Mouse (Mus musculus): ENCODE results near the gene Pgghg. TPM values are rescaled to one million over a fixed set of nuclear protein-coding genes. Genes with fewer than 3 reads are reported as not detected.

Gene Pgghg
- total and polyA plus RNA-seq, 3 experiments, result 3.1 to 3.3 (median 3.2) TPM

DNA sequence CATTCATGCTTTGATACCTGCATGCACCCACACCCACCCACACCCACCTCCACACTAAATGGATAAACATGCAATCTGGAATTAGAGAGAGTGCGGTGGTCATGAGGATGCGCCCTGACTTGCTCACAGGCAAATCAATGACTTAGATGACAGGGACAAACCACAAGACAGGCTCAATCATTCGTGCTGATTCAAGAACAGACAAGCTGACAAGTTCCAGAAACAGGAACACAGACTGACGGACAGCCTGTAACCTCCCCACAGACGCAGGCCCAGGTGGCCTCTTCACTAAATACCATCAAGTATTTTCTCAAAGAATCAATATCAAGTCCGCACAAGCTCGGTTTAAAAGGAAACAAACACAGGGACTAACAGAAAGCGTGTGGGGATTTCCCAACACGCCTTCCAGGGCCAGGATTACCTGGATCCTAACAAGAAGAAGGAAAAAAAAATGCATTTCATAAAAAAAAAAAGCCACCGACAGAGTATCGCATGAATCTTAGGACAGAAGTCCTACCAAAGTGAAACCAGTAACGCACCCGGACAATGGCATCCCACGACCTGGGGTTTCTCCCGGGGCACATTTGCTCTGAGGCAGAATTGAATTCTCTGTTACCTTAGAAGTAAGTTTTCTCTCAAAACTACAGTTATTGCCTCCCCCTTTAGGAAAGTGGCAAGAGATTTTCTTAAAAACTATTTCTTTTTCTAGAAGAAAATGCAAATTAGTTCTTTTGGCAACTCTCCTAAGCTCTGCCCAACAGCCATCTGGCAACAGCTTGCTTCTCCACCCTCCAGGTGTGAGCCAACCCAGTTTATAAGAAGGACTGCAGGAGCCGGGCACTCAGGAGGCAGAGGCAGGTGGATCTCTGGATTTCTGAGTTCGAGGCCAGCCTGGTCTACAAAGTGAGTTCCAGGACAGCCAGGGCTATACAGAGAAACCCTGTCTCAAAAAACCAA lies 46.3 kb downstream of the Pgghg start (continued):
- TF ChIP-seq MAZ (IDR thresholded peaks at IDR 0.05; ENCODE audit: low read depth, low read length), result 0 out of 2 replicates have a peak, but pooled peaks have one; percentile 21
- 0 out of 2 replicates have a peak, but pooled peaks have one; percentile 25 for TF ChIP-seq POLR2A (IDR thresholded peaks at IDR 0.05; ENCODE audit: low read depth, low read length)
- peak; percentile 46; the same call in 1 of the 2 replicates for TF ChIP-seq JUN (IDR thresholded peaks at IDR 0.05; ENCODE audit: insufficient read depth, low read depth, low read length)
- TF ChIP-seq MAX (IDR thresholded peaks at IDR 0.05; ENCODE audit: low read length), result peak; percentile 50; the same call in 1 of the 2 replicates
- no peak for TF ChIP-seq ZMIZ1 (IDR thresholded peaks at IDR 0.05; ENCODE audit: low read depth, low read length)
- peak; percentile 55; the same call in 1 of the 2 replicates for TF ChIP-seq MAFK (IDR thresholded peaks at IDR 0.05; ENCODE audit: insufficient replicate concordance, low read length)

DNA sequence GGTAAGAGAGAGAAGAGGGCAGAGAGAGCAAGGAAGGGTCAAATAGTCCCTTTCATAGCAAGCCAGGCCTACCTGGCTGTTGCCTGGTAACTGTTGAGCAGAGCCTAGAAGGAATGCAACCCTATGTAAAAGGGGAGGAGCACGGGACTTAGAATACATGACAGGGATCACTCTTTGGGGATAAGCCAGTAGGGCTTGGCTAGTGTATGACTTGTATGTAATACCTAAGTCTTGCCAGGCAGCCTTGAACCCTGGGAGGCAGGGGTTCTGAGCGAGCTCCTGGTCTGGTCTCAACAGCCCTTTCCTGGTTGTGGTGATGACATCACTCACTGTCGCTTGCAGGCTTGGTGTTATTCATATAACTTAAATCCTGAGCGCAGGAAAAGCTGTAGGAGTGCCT lies 47.8 kb downstream of the Pgghg start:
- dilution Hi-C loops (cut with MboI; ENCODE audit: extremely low pct_ligation_motif_present, extremely low pct_unique_long_range_greater_than_20kb, low sequenced_read_pairs), result no loop called here
- no peaks in the 10 kb centered on the region for H3K36me3 ChIP-seq (replicated peaks in 1 of 2; ENCODE audit: control insufficient read depth in 1 of 2, insufficient read depth in 1 of 2, low read length in 1 of 2)
- DNase-seq (ENCODE audit: extremely low read depth), result no peak
- no peaks in the 10 kb centered on the region for H3K27me3 ChIP-seq (replicated peaks)
- peaks cover 7% of the 10 kb centered on the region for H3K9me3 ChIP-seq (replicated peaks; ENCODE audit: low read length)
- H3K4me3 ChIP-seq (replicated peaks in 1 of 3; ENCODE audit: low read depth in 2 of 3, low read length in 2 of 3, poor library complexity in 1 of 3), result no peak overlapping the region
- H3K27ac ChIP-seq (ENCODE audit: insufficient read depth, low read depth), result peak overlapping the region; percentile 21; the same call in 1 of the 2 replicates
- TF ChIP-seq ETS1 (conservative IDR thresholded peaks at IDR 0.05; ENCODE audit: low read depth, low read length), result no peak
- TF ChIP-seq IRF4 (IDR thresholded peaks at IDR 0.05; ENCODE audit: low read depth, low read length), result no peak
- no peak for TF ChIP-seq HCFC1 (IDR thresholded peaks at IDR 0.05; ENCODE audit: low read depth, low read length)
- no peak for TF ChIP-seq USF1 (IDR thresholded peaks at IDR 0.05; ENCODE audit: low read depth, low read length)
- no peak for TF ChIP-seq UBTF (IDR thresholded peaks at IDR 0.05; ENCODE audit: low read depth, low read length)
- TF ChIP-seq TBP (conservative IDR thresholded peaks at IDR 0.05; ENCODE audit: low read depth, low read length), result no peak
- TF ChIP-seq USF2 (conservative IDR thresholded peaks at IDR 0.05; ENCODE audit: low read depth, low read length), result no peak
- TF ChIP-seq ZC3H11A (IDR thresholded peaks at IDR 0.05; ENCODE audit: low read depth, low read length), result no peak
- no peak for TF ChIP-seq KAT2A (IDR thresholded peaks at IDR 0.05; ENCODE audit: insufficient replicate concordance, low read length)
- no peak for TF ChIP-seq TCF12 (IDR thresholded peaks at IDR 0.05; ENCODE audit: low read depth, low read length)
- TF ChIP-seq GABPA (IDR thresholded peaks at IDR 0.05; ENCODE audit: insufficient replicate concordance, low read depth, low read length), result no peak
- TF ChIP-seq E2F4 (IDR thresholded peaks at IDR 0.05; ENCODE audit: insufficient replicate concordance, low read depth, low read length), result no peak
- TF ChIP-seq CTCF (conservative IDR thresholded peaks at IDR 0.05 in 1 of 2, IDR thresholded peaks at IDR 0.05 in 1 of 2; ENCODE audit: low read depth in 2 of 2, low read length in 2 of 2), result no peak
- no peak for TF ChIP-seq ELF1 (IDR thresholded peaks at IDR 0.05; ENCODE audit: low read depth, low read length)
- TF ChIP-seq PAX5 (IDR thresholded peaks at IDR 0.05; ENCODE audit: low read length), result no peak
- TF ChIP-seq ZNF384 (IDR thresholded peaks at IDR 0.05; ENCODE audit: low read depth, low read length), result no peak
- no peak for TF ChIP-seq MAX (IDR thresholded peaks at IDR 0.05; ENCODE audit: low read length)
- no peaks in the 10 kb centered on the region for H3K79me2 ChIP-seq (replicated peaks; ENCODE audit: control insufficient read depth, extremely low read depth, insufficient read depth, poor library complexity, severe bottlenecking)
- in situ Hi-C loops (cut with MboI; ENCODE audit: low pct_ligation_motif_present, low pct_unique_long_range_greater_than_20kb, low sequenced_read_pairs), result loop anchor here (25.0 kb wide), 1 partner anchor 373 kb away; no protein-coding TSS in a partner anchor
- peaks cover 29 to 44% of the 10 kb centered on the region in 2 experiments for H3K4me1 ChIP-seq (ENCODE audit: control insufficient read depth in 1 of 2, insufficient read depth in 2 of 2)
- H3K4me2 ChIP-seq (ENCODE audit: insufficient read depth, low read depth, poor library complexity, severe bottlenecking), result no peak overlapping the region
- H3K9ac ChIP-seq (ENCODE audit: insufficient read depth, low read depth), result no peak overlapping the region
